Mouse (Mus musculus) splenic B cell, adult 2 months (primary cell): ENCODE data around the gene Gm3646.

ENCODE experiments used
- DNase-seq: peaks from one replicate; pipeline ENCODE4 v3.0.0-alpha.2; 2011; ENCODE audit warnings: low read depth, low spot score
- H3K27me3 ChIP-seq: 2 replicates; pipeline ENCODE4 v1.6.1; 2012; ENCODE audit warnings: mild to moderate bottlenecking, low read length, moderate library complexity, mixed read lengths; ENCODE audit not compliant: control insufficient read depth, poor library complexity, insufficient read depth, severe bottlenecking
- H3K36me3 ChIP-seq: 2 replicates; pipeline ENCODE4 v1.6.1; 2012; ENCODE audit warnings: mild to moderate bottlenecking, low read length, moderate library complexity, mixed read lengths; ENCODE audit not compliant: control insufficient read depth, poor library complexity, insufficient read depth, severe bottlenecking

Gene Gm3646

DNA sequence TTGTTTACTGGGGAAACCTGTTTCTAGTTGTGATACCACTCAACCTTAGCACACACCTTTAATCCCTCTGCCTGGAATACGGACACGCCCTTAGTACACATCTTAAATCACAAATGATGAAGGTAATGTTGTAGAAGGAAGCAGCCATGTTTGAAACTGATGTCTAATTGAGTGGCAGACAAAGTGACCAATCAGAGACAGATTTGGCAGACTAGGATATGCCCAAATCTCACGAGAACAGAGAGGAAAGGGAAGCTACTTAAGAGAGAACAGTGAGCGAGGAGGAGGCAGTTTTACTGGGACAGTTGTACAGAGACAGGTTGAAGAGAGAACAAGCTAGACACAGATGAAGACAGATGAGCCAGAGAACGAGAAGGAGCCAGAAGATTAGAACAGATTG lies 10.6 kb upstream of the Gm3646 start:
- H3K27me3 ChIP-seq: no peaks in the 10 kb centered on the region
- no peak for DNase-seq
- no peaks in the 10 kb centered on the region for H3K36me3 ChIP-seq

DNA sequence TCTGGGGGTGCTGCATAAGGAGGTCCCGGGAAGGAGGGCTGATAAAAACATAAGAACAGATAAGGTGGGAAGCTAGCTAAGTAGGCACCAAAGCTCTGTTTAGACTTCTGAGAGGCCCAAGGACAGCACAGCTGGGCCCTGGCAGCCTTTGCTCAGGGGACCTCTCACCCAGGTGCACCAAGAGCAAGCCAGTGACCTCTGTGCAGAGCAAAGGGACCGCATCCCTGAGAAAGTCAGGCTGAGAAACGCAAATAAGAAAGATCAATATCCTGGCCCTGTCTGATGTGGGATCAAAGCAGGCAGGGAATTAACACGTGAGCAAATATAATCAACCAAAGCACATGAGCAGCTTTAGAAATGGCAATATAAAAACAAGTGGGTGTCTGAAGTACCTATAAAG lies 7.9 kb upstream of the Gm3646 start:
- Histone ChIP-seq H3K36me3 (no peaks in the 10 kb centered on the region), H3K27me3 (no peaks in the 10 kb centered on the region)
- no peak for DNase-seq

GRCm38 (mm10) chr1:39804789-39805188 lies 343 bp downstream of the Gm3646 start:
- DNase-seq: no peak
- no peaks in the 10 kb centered on the region for H3K36me3 ChIP-seq
- no peaks in the 10 kb centered on the region for H3K27me3 ChIP-seq

DNA sequence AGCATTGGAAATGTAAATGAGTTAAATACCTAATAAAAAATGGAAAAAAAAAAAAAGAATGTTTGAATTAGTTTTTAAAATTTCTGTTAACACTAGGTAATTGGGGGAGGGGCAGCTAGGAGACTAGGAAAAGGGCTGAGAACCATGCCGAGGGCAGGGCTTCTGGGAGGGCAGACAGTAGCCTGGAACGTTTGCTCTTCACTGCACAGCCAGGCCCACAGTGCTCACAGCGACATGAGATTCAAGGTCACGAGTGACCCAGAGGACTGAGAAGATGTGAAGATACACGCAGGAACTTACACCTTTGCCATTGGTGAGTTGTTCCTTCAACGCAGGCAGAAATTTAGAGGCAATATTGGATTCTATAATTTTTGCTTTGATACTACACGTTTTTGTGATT lies 2.2 kb downstream of the Gm3646 start:
- Histone ChIP-seq H3K27me3 (no peaks in the 10 kb centered on the region), H3K36me3 (no peaks in the 10 kb centered on the region)
- DNase-seq: no peak

- Histone ChIP-seq H3K27me3 (no peaks in the 10 kb centered on the region), H3K36me3 (no peaks in the 10 kb centered on the region)
- DNase-seq: no peak
Observed at GRCm38 (mm10) chr1:39797496-39797895, 7.6 kb downstream of the Gm3646 start.

GRCm38 (mm10) chr1:39796765-39797164 lies 8.4 kb downstream of the Gm3646 start:
- Histone ChIP-seq H3K27me3 (no peaks in the 10 kb centered on the region), H3K36me3 (no peaks in the 10 kb centered on the region)
- DNase-seq: no peak

GRCm38 (mm10) chr1:39784632-39785031 lies 20.5 kb downstream of the Gm3646 start:
- Histone ChIP-seq H3K36me3 (no peaks in the 10 kb centered on the region), H3K27me3 (no peaks in the 10 kb centered on the region)
- DNase-seq: no peak

GRCm38 (mm10) chr1:39781835-39782234 lies 23.3 kb downstream of the Gm3646 start:
- Histone ChIP-seq H3K27me3 (no peaks in the 10 kb centered on the region), H3K36me3 (no peaks in the 10 kb centered on the region)
- no peak for DNase-seq

GRCm38 (mm10) chr1:39779111-39779980 lies 25.8 kb downstream of the Gm3646 start:
- H3K27me3 ChIP-seq: no peaks in the 10 kb centered on the region
- no peak for DNase-seq
- H3K36me3 ChIP-seq: no peaks in the 10 kb centered on the region

GRCm38 (mm10) chr1:39773991-39774729 lies 31.0 kb downstream of the Gm3646 start:
- Histone ChIP-seq H3K27me3 (no peaks in the 10 kb centered on the region), H3K36me3 (no peaks in the 10 kb centered on the region)
- no peak for DNase-seq

- H3K27me3 ChIP-seq: no peaks in the 10 kb centered on the region
- DNase-seq: no peak
- no peaks in the 10 kb centered on the region for H3K36me3 ChIP-seq
Observed at GRCm38 (mm10) chr1:39773551-39773950, 31.6 kb downstream of the Gm3646 start.

- no peak for DNase-seq
Observed at GRCm38 (mm10) chr1:39772401-39773095, 32.6 kb downstream of the Gm3646 start.

DNA sequence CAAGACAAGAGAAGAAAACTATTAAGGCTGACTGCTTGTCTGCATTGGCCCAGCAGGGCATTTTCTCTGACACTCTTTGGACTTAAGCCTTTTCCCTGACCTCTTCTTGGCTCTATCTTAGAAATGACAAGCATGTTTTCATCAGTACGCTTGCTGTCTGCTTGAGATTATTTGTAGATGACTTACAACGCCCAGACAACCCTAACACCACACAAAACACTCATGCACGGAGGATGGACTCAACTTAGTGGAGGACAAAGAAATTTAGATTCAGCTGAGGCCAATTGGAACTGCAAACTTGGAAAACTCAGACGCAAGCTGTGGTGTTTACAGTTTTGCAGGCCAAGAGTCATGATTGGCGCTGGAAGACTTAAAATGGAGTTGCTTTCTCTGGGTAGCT lies 34.7 kb downstream of the Gm3646 start:
- DNase-seq: no peak

More at GRCm38 (mm10) chr1:39772401-39773095, 32.6 kb downstream of the Gm3646 start:
- no peaks in the 10 kb centered on the region for H3K27me3 ChIP-seq
- H3K36me3 ChIP-seq: no peaks in the 10 kb centered on the region

GRCm38 (mm10) chr1:39768017-39768416 lies 37.1 kb downstream of the Gm3646 start:
- Histone ChIP-seq H3K27me3 (no peaks in the 10 kb centered on the region), H3K36me3 (no peaks in the 10 kb centered on the region)
- no peak for DNase-seq

More for the DNA sequence above, 34.7 kb downstream of the Gm3646 start:
- Histone ChIP-seq H3K36me3 (no peaks in the 10 kb centered on the region), H3K27me3 (no peaks in the 10 kb centered on the region)
